Mouse (Mus musculus) duodenum, adult 2 months (tissue): ENCODE measurements around the gene Pbdc1. TPM values are rescaled to one million over a fixed set of nuclear protein-coding genes. Genes with fewer than 3 reads are reported as not detected.

Source experiments
- polyA plus RNA-seq: library from polyadenylated mRNA; depleted of rRNA; stranded (reverse); fragments of >200 nt; gene quantifications from 2 replicates; pipeline ENCODE4 v1.2.3, GENCODE M21; 2012; ENCODE audit warnings: low replicate concordance; rRNA removed

Gene Pbdc1
- polyA plus RNA-seq = 1.6 and 3.4 TPM in 2 replicates

DNA sequence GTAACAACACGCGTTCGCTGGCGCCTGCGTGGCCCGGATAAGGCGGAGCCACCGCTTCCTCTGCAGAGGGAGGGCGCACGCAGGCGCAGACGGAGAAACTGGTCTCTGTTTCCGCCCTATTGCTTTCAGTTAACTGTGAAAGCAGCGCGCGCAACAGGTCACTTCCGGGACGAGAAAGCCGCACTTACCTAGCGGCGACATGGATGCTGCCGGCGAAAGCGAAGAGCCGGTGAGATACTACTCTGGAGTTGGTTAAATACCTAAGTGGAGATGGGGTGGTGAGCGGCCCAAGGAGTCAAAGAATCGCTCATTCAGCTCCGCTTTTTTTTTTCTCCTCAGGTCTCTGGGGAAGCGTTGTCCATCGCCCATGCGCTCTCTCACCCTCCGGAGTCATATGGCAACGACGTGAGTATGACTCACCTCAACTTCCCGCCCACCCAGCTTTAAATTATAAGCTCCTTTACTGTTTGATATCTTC lies at the start of gene Pbdc1:
Pbdc1 (plus strand) TSS at position 142 of the 478 bp plus-strand sequence.

DNA sequence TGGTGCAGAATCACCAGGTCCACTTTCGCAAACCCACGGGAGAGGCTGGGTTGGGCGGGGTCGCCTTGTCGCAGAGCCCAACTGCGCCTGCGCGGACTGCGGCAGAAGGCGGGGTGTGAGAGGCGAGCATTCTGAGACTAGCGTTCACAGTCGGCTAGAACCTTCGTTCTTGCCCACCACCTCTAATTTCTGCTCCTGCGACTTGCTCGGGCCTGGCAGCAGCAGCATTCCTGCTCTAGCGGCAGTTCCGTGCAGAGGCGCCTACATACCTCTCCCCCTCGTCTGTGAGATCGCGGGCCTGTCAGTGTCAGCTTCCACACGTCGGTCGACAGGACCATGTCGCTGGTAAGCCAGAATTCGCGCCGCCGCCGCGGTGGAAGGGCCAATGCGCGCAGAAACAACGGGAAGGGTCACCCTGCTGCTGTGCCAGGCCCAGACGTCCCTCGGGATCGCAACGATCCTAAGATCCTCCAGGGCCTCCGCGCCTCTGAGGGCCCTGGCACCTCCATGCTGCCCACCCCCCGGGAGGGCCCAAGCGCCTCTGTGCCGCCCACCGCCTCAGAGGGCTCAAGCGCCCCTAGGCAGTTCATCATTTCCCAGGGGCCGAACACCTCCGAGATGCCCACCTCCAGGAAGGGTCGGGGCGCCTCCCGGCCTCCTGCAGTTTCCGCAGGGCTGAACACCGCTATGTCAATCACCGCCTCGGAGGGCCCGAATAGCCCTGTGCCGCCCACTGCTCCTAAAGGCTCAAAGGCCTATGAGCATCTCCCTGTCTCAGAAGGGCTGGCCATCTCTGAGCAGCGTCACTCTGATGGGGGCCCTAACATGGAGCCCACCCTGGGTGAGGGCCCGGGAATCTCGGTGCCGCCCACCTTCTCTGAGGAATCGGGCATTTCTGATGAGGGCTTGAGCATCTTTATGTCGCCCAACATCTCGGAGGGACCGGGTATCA lies 41.0 kb downstream of the Pbdc1 start, which contains the start of gene Magee1:
Magee1 (plus strand) TSS at position 104 of the 952 bp plus-strand sequence.

Other genes with a start within 250 kb of the Pbdc1 start
- gene Magee2, start 222.5 kb upstream of the Pbdc1 start, polyA plus RNA-seq = 0.08 TPM in 1 of 2 replicates, not detected in the other
- gene Magee1, start 40.6 kb downstream of the Pbdc1 start, polyA plus RNA-seq = 1.4 and 3.0 TPM in 2 replicates